Mouse (Mus musculus) thymus, postnatal 0 days (tissue): Measurements from ENCODE around the gene Vav3. TPM values are rescaled to one million over a fixed set of nuclear protein-coding genes. Genes with fewer than 3 reads are reported as not detected.

Experiments
- DNase-seq: peaks from one replicate; pipeline ENCODE4 v3.0.0-alpha.2; 2015; ENCODE audit warnings: low spot score
- polyA plus RNA-seq: library from polyadenylated mRNA; unstranded; fragments of >200 nt; fragmentation: Nextera tagmentation; extraction: Ambion mirVana; gene quantifications from 2 replicates; pipeline ENCODE4 v1.2.1, GENCODE M21; 2015

Vav3 gene
- polyA plus RNA-seq, 1 experiment from 2014 or later, result 7.4 TPM

- DNase-seq, result peak; percentile 53
These were observed 11.7 kb downstream of the Vav3 start for GRCm38 (mm10) chr3:109351956-109352684.

GRCm38 (mm10) chr3:109352690-109353089 lies 12.2 kb downstream of the Vav3 start:
- DNase-seq, result no peak

GRCm38 (mm10) chr3:109353814-109354213 lies 13.4 kb downstream of the Vav3 start:
- DNase-seq, result no peak

GRCm38 (mm10) chr3:109355158-109355557 lies 14.7 kb downstream of the Vav3 start:
- DNase-seq, result no peak

GRCm38 (mm10) chr3:109360746-109361145 lies 20.3 kb downstream of the Vav3 start:
- DNase-seq, result no peak

- peak; percentile 68 for DNase-seq
These were observed 21.4 kb downstream of the Vav3 start for GRCm38 (mm10) chr3:109361882-109362281.

GRCm38 (mm10) chr3:109362310-109362709 lies 21.9 kb downstream of the Vav3 start:
- DNase-seq, result no peak

GRCm38 (mm10) chr3:109363522-109363921 lies 23.1 kb downstream of the Vav3 start:
- DNase-seq, result no peak

GRCm38 (mm10) chr3:109365875-109366274 lies 25.4 kb downstream of the Vav3 start:
- DNase-seq, result no peak

GRCm38 (mm10) chr3:109366411-109366851 lies 26.0 kb downstream of the Vav3 start:
- DNase-seq, result no peak

- no peak for DNase-seq
These were observed 28.2 kb downstream of the Vav3 start for GRCm38 (mm10) chr3:109368383-109369289.

GRCm38 (mm10) chr3:109371576-109371975 lies 31.1 kb downstream of the Vav3 start:
- peak; percentile 26 for DNase-seq

GRCm38 (mm10) chr3:109372678-109373077 lies 32.2 kb downstream of the Vav3 start:
- no peak for DNase-seq

- no peak for DNase-seq
These were observed 37.8 kb downstream of the Vav3 start for GRCm38 (mm10) chr3:109378278-109378677.

GRCm38 (mm10) chr3:109378684-109379083 lies 38.2 kb downstream of the Vav3 start:
- no peak for DNase-seq

- DNase-seq, result no peak
These were observed 48.3 kb downstream of the Vav3 start for GRCm38 (mm10) chr3:109388730-109389129.

- DNase-seq, result no peak
These were observed 61.1 kb downstream of the Vav3 start for GRCm38 (mm10) chr3:109401527-109401926.

- DNase-seq, result no peak
These were observed 70.8 kb downstream of the Vav3 start for GRCm38 (mm10) chr3:109411294-109411693.

- DNase-seq, result no peak
These were observed 80.0 kb downstream of the Vav3 start for GRCm38 (mm10) chr3:109420403-109420802.

GRCm38 (mm10) chr3:109421019-109421418 lies 80.6 kb downstream of the Vav3 start:
- no peak for DNase-seq

- no peak for DNase-seq
These were observed 83.1 kb downstream of the Vav3 start for GRCm38 (mm10) chr3:109423440-109424079.

- no peak for DNase-seq
These were observed 90.8 kb downstream of the Vav3 start for GRCm38 (mm10) chr3:109431285-109431684.
